Mouse (Mus musculus): ENCODE data around the gene Rbm25.

DNA sequence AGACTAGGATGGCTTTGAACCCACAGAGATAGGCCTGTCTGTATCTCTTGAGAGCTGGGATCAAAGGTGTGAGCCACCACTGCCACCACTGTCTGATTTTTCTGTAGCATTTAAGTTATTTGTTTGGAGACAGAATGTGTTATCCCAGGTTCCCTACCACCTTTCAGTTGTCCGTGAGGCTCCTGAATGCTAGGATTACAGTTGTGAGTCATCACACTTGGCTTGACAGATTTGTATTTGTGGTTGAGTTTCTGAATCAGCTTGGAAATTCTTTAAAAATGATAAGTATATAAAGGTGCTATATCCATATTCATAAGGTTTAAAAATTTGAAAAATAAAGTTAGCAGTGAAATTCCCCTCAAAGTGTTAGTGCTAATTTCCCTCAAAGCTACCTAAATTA lies 12.1 kb downstream of the Rbm25 start:
- TF ChIP-seq TAL1 (IDR thresholded peaks at IDR 0.05; ENCODE audit: low read length) (no peak), GATA1 (IDR thresholded peaks at IDR 0.05; ENCODE audit: low read length) (no peak)

Data from erythroblast, embryonic 14.5 days (primary cell).